Mouse (Mus musculus) lung, adult 2 months (tissue): ENCODE measurements around the gene Caprin2.

Source experiments
- CTCF ChIP-seq: fragments of 200-500 bp; IDR thresholded peaks from 2 replicates; pipeline ENCODE4 v1.5.1; 2011; ENCODE audit warnings: mild to moderate bottlenecking, low read length, control low read depth; ENCODE audit not compliant: insufficient read depth
- POLR2A ChIP-seq: fragments of 200-500 bp; IDR thresholded peaks from 2 replicates; pipeline ENCODE4 v1.6.1; 2011; ENCODE audit warnings: low read depth, mild to moderate bottlenecking, control low read depth, low read length, borderline replicate concordance; ENCODE audit errors: extremely low read depth

DNA sequence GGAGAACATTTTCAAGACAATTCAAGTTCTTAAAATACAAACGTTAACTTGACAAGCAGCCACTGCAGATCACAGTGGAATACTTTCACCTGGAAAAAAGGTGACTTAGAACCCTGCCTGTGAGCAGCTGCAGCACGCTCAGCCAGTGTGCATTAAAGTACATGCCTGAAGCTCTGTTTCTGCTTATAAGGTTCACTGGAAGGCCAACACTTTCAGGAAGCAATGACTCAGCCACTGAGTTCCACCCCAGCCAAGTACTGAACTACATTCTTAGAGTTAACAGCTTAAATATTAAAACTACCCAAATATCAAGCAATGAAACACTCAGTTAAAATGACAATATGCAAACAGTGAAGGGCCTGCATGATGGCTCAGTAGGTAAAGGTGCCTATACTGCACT lies 84.9 kb downstream of the Caprin2 start:
- no peak for TF ChIP-seq CTCF
- no peak for TF ChIP-seq POLR2A
